Mouse (Mus musculus): ENCODE measurements around the gene Ank2. TPM values are rescaled to one million over a fixed set of nuclear protein-coding genes. Genes with fewer than 3 reads are reported as not detected.

The Ank2 gene
- total RNA-seq, 1 experiment from 2014 or later = not detected

DNA sequence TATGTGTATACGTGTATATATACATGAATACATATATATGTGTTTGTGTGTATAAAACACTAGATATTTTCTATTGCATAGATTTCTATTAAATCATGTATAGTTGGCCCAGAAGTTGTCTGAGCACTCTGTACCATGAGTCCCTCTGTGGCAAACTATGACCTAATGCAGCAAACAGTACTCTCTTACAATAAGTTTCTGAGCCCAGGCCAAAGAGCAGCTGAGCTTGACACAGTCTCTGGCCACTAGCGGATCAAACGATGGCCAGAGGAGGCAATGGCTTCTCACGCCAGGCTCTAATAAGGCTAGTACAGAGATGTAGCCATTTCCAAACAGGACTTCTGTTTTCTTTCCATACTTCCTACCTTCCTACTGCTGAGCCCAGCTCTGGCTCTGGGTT is 380.4 kb downstream of the Ank2 start:
- ATAC-seq (replicated peaks; ENCODE audit: insufficient number of reproducible peaks, low FRiP score, low TSS enrichment, poor library complexity, severe bottlenecking) = no peak

DNA sequence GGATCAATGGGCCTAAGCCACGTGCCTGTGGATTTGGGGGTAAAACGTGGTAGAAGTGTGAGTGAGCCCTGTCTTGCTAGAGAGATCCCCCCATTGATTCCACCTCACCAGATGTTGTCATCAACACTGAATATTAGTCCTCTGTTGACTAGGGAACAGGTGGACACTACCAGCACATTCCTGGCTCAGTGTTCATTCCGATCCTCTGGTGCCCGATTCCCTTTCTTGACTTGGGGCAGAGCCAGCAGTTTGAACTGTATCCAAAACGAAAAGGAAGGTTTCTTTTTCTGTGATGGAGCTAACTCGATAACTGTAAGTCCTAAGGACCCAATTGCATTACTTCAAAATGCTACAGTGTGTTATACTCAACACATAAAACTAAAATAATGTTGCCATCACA is 382.9 kb downstream of the Ank2 start:
- ATAC-seq (replicated peaks; ENCODE audit: insufficient number of reproducible peaks, low FRiP score, low TSS enrichment, poor library complexity, severe bottlenecking) = no peak

- no peak for ATAC-seq (replicated peaks; ENCODE audit: insufficient number of reproducible peaks, low FRiP score, low TSS enrichment, poor library complexity, severe bottlenecking)
Observed at GRCm38 (mm10) chr3:127113238-127113637, 385.9 kb downstream of the Ank2 start.

GRCm38 (mm10) chr3:127109413-127109812 is 389.7 kb downstream of the Ank2 start:
- ATAC-seq (replicated peaks; ENCODE audit: insufficient number of reproducible peaks, low FRiP score, low TSS enrichment, poor library complexity, severe bottlenecking) = no peak

DNA sequence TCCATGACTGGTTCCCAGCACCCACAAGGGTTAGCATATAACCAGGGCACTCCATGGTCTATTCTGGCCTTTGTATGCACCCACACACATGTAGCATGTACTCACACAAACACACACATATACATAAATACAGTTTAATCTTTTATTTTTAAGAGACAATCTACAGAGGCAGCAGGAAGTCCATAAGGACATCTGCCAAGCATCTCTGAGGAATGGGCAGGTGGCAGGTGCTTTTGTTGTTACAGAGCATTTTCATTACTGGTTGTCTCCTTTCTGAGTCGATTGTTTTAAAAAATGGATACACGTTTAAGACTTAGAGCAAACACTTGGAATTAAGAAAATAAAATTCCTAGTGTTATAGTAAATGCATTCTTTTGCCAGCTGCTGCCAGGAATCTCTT is 390.7 kb downstream of the Ank2 start:
- ATAC-seq (replicated peaks; ENCODE audit: insufficient number of reproducible peaks, low FRiP score, low TSS enrichment, poor library complexity, severe bottlenecking) = no peak

GRCm38 (mm10) chr3:127107281-127107680 is 391.9 kb downstream of the Ank2 start:
- no peak for ATAC-seq (replicated peaks; ENCODE audit: insufficient number of reproducible peaks, low FRiP score, low TSS enrichment, poor library complexity, severe bottlenecking)

DNA sequence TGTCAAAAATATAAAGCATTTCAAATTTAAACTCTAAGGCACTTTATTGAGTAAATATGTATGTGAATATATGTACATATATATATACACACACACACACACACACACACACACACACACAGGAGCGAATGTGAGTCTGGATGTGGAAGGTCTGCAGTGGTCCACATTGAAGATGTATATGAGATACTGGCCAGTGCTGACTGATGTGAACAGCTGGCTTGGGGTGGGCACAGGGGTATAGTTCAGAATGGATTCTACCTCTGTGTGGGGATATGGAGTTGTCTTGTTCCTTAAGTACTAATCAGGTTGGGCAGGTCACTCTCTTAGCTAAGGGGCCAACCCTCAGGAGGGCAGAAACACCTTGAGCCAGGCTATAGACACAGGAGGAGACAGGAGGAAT is 397.8 kb downstream of the Ank2 start:
- ATAC-seq (replicated peaks; ENCODE audit: insufficient number of reproducible peaks, low FRiP score, low TSS enrichment, poor library complexity, severe bottlenecking) = no peak

DNA sequence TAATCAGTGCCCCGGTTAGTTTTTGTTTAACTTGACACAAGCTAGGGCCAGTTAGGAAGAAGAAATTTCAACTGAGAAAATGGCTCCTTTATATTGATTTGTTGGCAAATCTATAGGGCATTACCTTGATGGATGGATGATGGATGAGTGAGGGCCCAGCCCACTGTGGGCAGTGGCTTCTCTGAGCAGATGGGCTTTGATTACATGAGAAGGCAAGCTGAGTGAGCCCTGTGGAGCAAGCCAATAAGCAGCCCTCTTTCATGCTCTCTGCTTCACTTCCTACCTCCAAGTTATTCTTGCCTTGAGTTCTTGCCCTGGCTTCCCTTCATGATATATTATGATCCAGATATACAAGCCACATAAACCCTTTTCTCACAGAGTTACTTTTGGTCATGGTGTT is 401.4 kb downstream of the Ank2 start:
- no peak for ATAC-seq (replicated peaks; ENCODE audit: insufficient number of reproducible peaks, low FRiP score, low TSS enrichment, poor library complexity, severe bottlenecking)

GRCm38 (mm10) chr3:127097106-127097505 is 402.0 kb downstream of the Ank2 start:
- ATAC-seq (replicated peaks; ENCODE audit: insufficient number of reproducible peaks, low FRiP score, low TSS enrichment, poor library complexity, severe bottlenecking) = no peak

DNA sequence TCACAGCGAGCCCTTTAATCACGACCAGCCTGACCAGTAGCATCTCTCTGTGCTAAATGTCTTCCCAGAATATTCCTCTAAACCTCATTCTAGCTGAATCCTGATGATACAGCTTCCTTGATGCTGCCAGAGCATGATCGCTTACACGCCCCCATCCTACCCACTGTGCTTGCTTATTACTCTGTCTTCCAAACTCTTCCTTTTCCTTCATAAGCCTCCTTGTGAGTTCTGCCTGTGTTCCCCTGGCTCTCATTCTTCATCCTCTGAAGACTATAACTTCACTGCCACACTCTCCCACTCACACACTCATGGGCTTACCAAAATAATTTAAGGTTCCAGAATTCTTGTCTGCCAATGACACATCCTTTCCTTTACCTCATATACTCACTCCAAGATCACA is 405.5 kb downstream of the Ank2 start:
- ATAC-seq (replicated peaks; ENCODE audit: insufficient number of reproducible peaks, low FRiP score, low TSS enrichment, poor library complexity, severe bottlenecking) = no peak

DNA sequence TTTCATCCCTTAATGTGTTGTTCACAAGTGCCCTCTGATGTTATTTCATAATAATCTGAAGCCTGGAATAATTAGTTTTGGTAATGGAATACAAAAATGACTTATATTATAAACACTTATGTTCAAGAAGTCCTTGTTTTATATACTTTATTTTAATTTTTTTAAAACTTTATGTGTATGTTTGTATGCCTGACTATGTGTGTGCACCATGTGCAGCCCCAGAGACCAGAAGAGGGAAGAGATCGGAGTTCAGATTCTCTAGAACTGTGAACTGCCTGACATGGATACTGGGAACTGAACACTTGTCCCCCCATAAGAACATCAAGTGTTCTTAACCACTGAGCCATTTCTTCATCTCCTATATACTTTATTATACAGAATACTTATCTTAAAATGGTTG is 411.6 kb downstream of the Ank2 start:
- no peak for ATAC-seq (replicated peaks; ENCODE audit: insufficient number of reproducible peaks, low FRiP score, low TSS enrichment, poor library complexity, severe bottlenecking)

DNA sequence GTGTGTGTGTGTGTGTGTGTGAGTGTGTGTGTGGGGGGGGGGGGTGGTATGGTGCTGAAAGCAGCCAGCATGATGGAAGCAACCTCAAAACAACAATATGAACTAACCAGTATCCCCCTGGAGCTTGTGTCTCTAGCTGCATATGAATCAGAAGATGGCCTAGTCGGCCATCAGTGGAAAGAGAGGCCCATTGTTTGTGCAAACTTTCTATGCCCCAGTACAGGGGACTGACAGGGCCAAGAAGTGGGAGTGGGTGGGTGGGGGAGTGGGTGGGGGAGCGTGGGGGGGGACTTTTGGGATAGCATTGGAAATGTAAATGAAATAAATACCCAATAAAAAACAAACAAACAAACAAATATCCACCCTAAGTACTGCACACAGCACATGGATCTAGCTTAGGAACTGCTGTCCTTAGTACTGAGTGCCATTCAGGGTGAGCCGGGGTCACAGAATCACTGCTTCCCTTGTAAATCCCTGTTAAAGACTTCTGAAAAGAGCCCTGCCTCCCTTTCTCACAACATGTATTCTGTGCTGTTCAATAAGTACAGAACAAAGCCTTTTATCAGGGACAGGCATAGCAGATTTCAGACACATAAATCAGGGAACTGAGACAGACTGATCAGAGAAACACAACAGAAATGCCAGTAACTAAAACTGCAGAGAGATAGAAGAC is 412.2 kb downstream of the Ank2 start:
- no peak for ATAC-seq (replicated peaks; ENCODE audit: insufficient number of reproducible peaks, low FRiP score, low TSS enrichment, poor library complexity, severe bottlenecking)

- no peak for ATAC-seq (replicated peaks; ENCODE audit: insufficient number of reproducible peaks, low FRiP score, low TSS enrichment, poor library complexity, severe bottlenecking)
Observed at GRCm38 (mm10) chr3:127077369-127077768, 421.8 kb downstream of the Ank2 start.

- ATAC-seq (replicated peaks; ENCODE audit: insufficient number of reproducible peaks, low FRiP score, low TSS enrichment, poor library complexity, severe bottlenecking) = no peak
Observed at GRCm38 (mm10) chr3:127075531-127076280, 423.4 kb downstream of the Ank2 start.

DNA sequence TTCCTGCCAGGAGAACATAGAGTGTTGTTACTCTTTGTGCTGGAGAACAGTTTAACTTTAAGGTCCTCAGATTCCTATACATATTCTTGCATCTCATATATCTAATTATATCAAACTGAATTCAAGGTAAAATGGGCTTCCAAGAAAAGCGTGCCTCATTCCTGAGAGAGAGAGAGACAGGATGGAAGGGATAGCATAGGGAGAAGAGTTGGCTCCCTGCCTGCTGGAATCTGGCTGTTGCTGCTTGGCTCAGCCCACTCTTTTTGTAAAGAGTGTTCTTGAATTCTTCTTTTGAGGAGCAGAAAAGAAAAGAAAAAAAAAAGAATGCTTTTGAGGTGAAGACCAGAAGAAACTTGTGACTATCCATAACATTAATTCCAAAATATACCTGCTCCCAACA is 427.7 kb downstream of the Ank2 start:
- no peak for ATAC-seq (replicated peaks; ENCODE audit: insufficient number of reproducible peaks, low FRiP score, low TSS enrichment, poor library complexity, severe bottlenecking)

- ATAC-seq (replicated peaks; ENCODE audit: insufficient number of reproducible peaks, low FRiP score, low TSS enrichment, poor library complexity, severe bottlenecking) = no peak
Observed at GRCm38 (mm10) chr3:127063654-127064386, 435.3 kb downstream of the Ank2 start.

GRCm38 (mm10) chr3:127059671-127060070 is 439.5 kb downstream of the Ank2 start:
- no peak for ATAC-seq (replicated peaks; ENCODE audit: insufficient number of reproducible peaks, low FRiP score, low TSS enrichment, poor library complexity, severe bottlenecking)

DNA sequence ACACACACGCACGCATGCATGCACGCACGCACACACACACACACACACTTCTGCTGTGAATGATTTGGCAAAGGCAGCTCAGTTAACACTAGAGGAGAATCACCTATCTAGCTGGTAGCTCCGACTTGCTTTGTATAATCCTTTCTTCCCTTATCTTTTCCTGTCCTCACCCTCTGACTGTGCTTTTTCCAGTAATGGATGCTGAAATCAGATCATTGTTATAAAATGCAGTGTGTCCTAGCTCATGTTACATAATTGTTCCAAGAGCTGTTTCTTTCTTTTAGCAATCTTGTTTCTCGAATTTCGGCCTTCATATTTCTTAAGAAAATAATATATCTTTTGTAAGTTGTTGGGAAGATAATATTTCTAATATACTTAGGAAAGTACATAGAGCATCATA is 457.9 kb downstream of the Ank2 start:
- ATAC-seq (replicated peaks; ENCODE audit: insufficient number of reproducible peaks, low FRiP score, low TSS enrichment, poor library complexity, severe bottlenecking) = no peak

- ATAC-seq (replicated peaks; ENCODE audit: insufficient number of reproducible peaks, low FRiP score, low TSS enrichment, poor library complexity, severe bottlenecking) = no peak
Observed at GRCm38 (mm10) chr3:127038570-127038969, 460.6 kb downstream of the Ank2 start.

GRCm38 (mm10) chr3:127036118-127036517 is 463.0 kb downstream of the Ank2 start:
- ATAC-seq (replicated peaks; ENCODE audit: insufficient number of reproducible peaks, low FRiP score, low TSS enrichment, poor library complexity, severe bottlenecking) = no peak

Data from monocyte, adult 5-6 weeks (primary cell).